Mouse (Mus musculus) naive thymus-derived CD4-positive, alpha-beta T cell, adult 2 months (primary cell): ENCODE measurements around the gene Ldlrap1.

Experiments used
- DNase-seq: peaks from one replicate; pipeline ENCODE4 v3.0.0-alpha.2; 2011; ENCODE audit warnings: low read depth

The Ldlrap1 gene

GRCm38 (mm10) chr4:134713937-134714336, 53.9 kb downstream of the Ldlrap1 start:
- DNase-seq, result peak; percentile 91

DNA sequence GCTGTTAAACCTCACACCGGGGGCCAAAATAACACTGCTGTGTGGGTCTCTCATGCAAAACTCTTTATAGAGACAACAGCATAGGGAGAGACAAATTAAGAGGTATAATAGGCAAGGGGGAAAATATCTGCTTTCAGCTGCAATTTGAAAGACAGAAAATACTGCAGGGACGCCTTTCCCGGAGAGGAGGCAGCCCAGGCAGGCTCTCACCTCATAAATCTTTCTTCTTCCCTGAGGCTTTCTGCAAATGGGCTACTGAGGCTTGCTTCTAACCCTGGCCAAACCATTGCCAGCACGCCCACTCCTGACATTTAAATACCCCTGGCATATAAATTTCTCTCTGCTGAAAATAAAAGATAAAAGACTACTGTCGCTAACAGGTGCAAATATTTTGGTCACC, 62.5 kb downstream of the Ldlrap1 start:
- DNase-seq, result no peak

DNA sequence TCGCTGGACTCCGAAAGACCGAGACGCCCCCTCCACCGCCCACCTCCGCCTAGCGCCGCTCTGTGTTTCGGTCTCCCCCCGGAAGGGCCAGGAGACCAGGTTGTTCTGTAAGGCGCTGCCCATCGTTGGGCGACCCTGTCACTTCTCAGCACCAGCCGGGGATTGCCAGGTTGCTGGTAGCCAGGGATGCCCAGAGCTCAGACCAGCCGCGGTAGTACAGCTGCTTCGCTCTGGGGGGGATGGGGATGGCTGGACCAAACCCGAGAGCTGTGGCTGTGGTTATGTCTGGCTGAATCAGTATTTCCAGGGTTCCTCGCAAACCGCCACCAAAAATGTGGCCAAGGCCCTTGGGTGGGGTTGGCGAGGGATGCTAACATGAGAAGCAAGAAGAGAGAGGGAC, 63.2 kb downstream of the Ldlrap1 start:
- DNase-seq, result no peak

DNA sequence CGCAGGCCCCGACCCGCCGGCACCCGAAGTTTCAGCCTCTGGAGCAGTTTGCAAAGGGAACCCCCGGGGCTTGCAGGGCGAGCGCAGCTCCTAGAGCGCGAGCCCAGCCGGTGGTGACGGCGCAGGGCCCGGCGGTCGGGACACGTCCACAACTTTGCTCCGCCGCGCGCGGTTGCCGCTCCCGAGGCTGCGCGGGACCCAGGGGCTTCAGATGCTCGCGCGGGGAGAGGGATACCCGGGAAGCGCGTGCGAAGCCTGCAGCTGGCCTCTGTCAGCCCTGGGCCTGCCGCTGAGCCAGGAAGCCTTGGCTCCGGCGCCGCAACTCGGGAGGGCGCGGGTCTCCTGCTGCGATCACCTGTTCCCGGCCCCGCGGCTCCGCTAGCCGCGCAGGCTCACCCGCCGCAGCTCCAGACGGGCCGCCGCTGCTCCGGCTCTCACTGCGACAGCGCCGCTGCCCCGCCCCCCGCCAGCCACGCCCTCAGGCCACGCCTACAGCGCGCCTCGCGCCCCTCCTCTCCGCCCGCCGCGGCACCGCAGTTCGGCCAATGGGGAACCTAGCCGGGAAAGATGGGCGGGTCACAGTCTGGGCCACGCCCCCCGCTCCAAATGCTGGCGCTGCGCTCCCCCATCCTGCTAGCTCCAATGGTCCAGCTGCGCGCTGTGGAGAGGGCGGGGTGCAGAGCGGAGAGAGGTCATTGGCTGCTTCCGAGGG, 63.8 kb downstream of the Ldlrap1 start, which contains the start of gene Man1c1:
Man1c1 (minus strand) TSS at position 456 of the 712 bp plus-strand sequence.
- DNase-seq, result peak; percentile 97

DNA sequence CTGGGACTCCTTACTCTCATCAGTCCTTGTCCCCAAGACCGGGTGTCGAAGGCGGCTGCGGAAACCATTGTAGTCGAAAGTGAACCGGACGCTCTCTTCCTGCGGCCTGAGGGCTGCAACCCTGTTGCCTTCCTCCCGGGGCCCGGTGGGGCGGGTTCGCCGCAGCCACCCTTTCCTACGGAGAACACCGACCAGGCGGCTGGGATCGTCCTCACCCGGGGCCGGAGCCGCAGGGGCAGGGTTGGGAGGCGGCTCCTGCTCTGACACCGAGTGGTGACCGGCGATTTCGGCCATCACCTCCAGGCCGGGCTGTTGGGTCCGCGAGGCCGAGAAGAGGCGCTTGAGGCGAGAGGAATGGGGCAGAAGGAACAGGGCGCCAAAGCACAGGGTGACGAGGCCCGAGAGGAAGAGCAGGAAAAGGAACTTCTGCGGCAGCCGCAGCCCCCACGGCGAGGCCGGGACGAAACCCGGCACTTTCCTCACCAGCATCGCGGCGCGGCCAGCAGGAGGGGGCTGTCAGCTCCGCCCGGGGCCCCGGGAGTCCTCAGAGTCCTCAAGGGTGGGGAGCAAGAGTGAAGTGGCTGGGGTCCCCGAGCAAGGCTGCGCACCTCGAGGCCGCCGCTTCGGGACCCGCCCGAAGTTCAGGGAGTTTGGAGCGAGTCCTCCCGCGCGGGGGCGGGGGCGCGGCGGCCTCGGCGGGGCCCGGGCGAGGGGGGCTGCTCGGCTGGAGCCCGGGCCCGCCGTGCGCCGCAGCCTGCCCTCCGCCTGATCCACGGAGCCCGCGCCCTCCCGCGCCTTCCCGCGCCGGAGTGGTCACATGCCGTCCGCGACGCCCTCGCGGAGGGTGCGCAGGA, 64.6 kb downstream of the Ldlrap1 start:
- peak; percentile 58 for DNase-seq

DNA sequence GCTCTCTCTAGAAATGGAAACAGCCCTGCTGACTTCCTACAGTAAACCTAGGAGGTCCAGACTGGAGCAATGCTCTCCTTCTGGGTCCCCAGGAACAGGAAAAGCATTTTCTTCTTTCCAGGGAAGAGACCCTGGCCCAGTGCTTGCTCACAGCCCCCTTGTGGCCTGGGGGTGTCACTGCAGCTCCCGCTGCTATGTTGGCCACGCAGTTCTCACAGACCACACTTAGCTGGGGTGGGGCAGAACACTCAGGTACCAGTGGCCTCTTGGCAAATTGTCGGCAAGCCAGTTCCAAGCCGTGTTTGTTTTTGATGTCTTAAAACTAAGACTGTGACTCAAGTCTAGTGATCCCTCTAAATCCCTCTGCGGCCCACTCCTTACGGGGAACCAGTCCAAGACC, 65.9 kb downstream of the Ldlrap1 start:
- peak; percentile 86 for DNase-seq

DNA sequence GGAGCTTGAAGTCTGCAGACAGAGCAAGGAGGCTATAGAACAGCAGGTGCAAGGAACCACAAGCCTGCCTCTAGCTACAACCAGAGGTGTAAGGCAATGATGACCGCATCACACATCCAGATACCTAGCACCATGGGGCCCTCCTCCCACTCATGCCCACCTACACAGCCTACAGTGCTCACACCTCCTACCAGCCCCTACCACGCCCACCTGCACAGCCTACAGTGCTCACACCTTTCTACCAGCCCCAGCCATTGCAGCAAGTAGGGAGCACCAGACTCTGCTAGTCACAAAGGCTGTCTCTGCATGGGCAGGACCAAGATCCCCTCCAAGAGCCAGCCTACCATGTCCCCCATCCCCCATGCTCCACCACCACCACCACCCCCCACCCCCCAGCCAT, 66.9 kb downstream of the Ldlrap1 start:
- no peak for DNase-seq

DNA sequence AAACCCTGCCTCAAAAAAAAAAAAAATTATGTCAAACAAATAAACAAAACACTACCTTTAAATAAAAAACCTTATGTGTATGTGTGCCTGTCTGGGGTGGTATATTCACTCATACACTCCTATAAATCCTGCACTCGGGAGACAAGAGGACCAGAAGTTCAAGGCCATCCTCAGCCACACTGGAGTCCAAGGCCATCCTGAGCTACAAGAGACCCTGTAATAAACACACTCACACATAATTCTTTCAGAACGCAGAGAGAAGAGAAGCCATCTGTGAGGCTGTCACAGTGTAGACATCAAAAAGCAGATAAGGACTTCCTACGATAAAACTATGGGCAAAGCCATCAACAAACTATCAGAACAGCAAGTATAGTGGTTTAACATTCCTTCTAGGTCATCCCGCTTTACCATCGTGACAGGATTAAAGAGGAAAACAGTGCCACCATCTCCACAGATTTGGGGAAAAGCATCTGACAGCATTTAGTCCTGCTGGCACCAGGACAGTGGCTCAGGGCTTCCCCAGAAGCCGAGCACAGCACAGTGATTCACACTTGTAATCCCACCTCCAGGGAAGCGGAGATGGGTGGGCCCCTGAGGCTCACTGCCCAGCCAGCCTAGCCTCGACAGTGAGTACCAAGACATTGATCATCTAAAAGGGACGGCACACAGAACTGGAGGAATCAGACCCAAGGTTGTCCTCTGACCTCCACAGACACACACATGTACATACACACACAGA, 74.5 kb downstream of the Ldlrap1 start:
- DNase-seq, result no peak

DNA sequence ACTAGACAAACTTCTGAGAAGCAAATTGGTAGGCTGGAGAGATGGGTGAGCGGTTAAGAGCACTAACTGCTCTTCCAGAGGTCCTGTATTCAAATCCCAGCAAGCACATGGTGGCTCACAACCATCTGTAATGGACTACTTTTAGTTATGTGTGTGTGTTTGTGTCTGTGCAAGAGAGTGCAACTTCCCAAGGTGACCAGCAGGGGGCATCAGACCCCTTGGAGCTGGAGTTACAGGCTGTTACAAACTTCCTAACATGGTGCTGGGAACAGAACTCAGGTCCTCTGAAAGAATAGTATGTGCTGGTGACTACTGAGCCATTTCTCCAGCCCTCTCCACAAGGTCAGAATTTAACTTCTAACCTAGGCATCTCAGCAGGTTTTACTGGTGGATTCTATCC, 75.4 kb downstream of the Ldlrap1 start:
- DNase-seq, result no peak
